Mouse (Mus musculus): ENCODE measurements around the gene Stat4. TPM values are rescaled to one million over a fixed set of nuclear protein-coding genes. Genes with fewer than 3 reads are reported as not detected.

Stat4 gene
- polyA plus RNA-seq, 1 experiment from 2014 or later, result 2.3 TPM

- Histone ChIP-seq H3K4me1 (replicated peaks; ENCODE audit: control insufficient read depth, insufficient read depth, low read length) (peaks cover 10% of the 10 kb centered on the region), H3K9ac (ENCODE audit: low read length) (peak overlapping the region; percentile 73), H3K27ac (ENCODE audit: low read length) (no peak overlapping the region), H3K4me3 (ENCODE audit: low read length) (peak overlapping the region; percentile 77), H3K9me3 (ENCODE audit: control insufficient read depth, low read length) (no peaks in the 10 kb centered on the region), H3K36me3 (ENCODE audit: control insufficient read depth, insufficient read depth, low read length) (no peaks in the 10 kb centered on the region), H3K27me3 (ENCODE audit: control insufficient read depth, insufficient read depth, low read depth, low read length) (no peaks in the 10 kb centered on the region), H3K4me2 (ENCODE audit: low read depth, low read length) (peak overlapping the region; percentile 76)
- WGBS, result 30% methylated on average over 10 of the region's 10 CpGs
- no peak for ATAC-seq (ENCODE audit: low read depth)
These were observed 133.2 kb downstream of the Stat4 start for GRCm38 (mm10) chr1:52120191-52120590.

- WGBS, result 80% methylated on average over 3 of the region's 3 CpGs
- no peaks in the 10 kb centered on the region for H3K36me3 ChIP-seq (ENCODE audit: control insufficient read depth, insufficient read depth, low read length)
- no peaks in the 10 kb centered on the region for H3K27me3 ChIP-seq (ENCODE audit: control insufficient read depth, insufficient read depth, low read depth, low read length)
- H3K4me3 ChIP-seq (ENCODE audit: low read length), result no peak overlapping the region
- no peak overlapping the region for H3K4me2 ChIP-seq (ENCODE audit: low read depth, low read length)
- no peak for ATAC-seq (ENCODE audit: low read depth)
- no peak overlapping the region for H3K9ac ChIP-seq (ENCODE audit: low read length)
- no peak overlapping the region for H3K27ac ChIP-seq (ENCODE audit: low read length)
- H3K9me3 ChIP-seq (ENCODE audit: control insufficient read depth, low read length), result no peaks in the 10 kb centered on the region
- H3K4me1 ChIP-seq (replicated peaks; ENCODE audit: control insufficient read depth, insufficient read depth, low read length), result peaks cover 10% of the 10 kb centered on the region
These were observed 134.1 kb downstream of the Stat4 start for GRCm38 (mm10) chr1:52121052-52121451.

GRCm38 (mm10) chr1:52124818-52125217 lies 137.9 kb downstream of the Stat4 start:
- Histone ChIP-seq H3K4me3 (ENCODE audit: low read length) (no peak overlapping the region), H3K36me3 (ENCODE audit: control insufficient read depth, insufficient read depth, low read length) (peaks cover 6% of the 10 kb centered on the region), H3K4me1 (replicated peaks; ENCODE audit: control insufficient read depth, insufficient read depth, low read length) (peaks cover 6% of the 10 kb centered on the region), H3K9ac (ENCODE audit: low read length) (no peak overlapping the region), H3K4me2 (ENCODE audit: low read depth, low read length) (no peak overlapping the region), H3K27ac (ENCODE audit: low read length) (no peak overlapping the region), H3K9me3 (ENCODE audit: control insufficient read depth, low read length) (no peaks in the 10 kb centered on the region), H3K27me3 (ENCODE audit: control insufficient read depth, insufficient read depth, low read depth, low read length) (no peaks in the 10 kb centered on the region)
- no peak for ATAC-seq (ENCODE audit: low read depth)
- WGBS, result 75% methylated on average over 3 of the region's 3 CpGs

- Histone ChIP-seq H3K9ac (ENCODE audit: low read length) (no peak overlapping the region), H3K4me2 (ENCODE audit: low read depth, low read length) (no peak overlapping the region), H3K9me3 (ENCODE audit: control insufficient read depth, low read length) (no peaks in the 10 kb centered on the region), H3K27me3 (ENCODE audit: control insufficient read depth, insufficient read depth, low read depth, low read length) (no peaks in the 10 kb centered on the region), H3K4me1 (replicated peaks; ENCODE audit: control insufficient read depth, insufficient read depth, low read length) (no peaks in the 10 kb centered on the region), H3K36me3 (ENCODE audit: control insufficient read depth, insufficient read depth, low read length) (peaks cover 6% of the 10 kb centered on the region), H3K4me3 (ENCODE audit: low read length) (no peak overlapping the region), H3K27ac (ENCODE audit: low read length) (no peak overlapping the region)
- no peak for ATAC-seq (ENCODE audit: low read depth)
- WGBS, result 90% methylated on average over 6 of the region's 6 CpGs
These were observed 140.4 kb downstream of the Stat4 start for GRCm38 (mm10) chr1:52127350-52127749.

GRCm38 (mm10) chr1:52129794-52130193 lies 142.8 kb downstream of the Stat4 start:
- Histone ChIP-seq H3K27me3 (ENCODE audit: control insufficient read depth, insufficient read depth, low read depth, low read length) (no peaks in the 10 kb centered on the region), H3K9me3 (ENCODE audit: control insufficient read depth, low read length) (no peaks in the 10 kb centered on the region), H3K9ac (ENCODE audit: low read length) (no peak overlapping the region), H3K4me3 (ENCODE audit: low read length) (no peak overlapping the region), H3K36me3 (ENCODE audit: control insufficient read depth, insufficient read depth, low read length) (peaks cover 6% of the 10 kb centered on the region), H3K4me2 (ENCODE audit: low read depth, low read length) (no peak overlapping the region), H3K4me1 (replicated peaks; ENCODE audit: control insufficient read depth, insufficient read depth, low read length) (no peaks in the 10 kb centered on the region), H3K27ac (ENCODE audit: low read length) (no peak overlapping the region)
- no peak for ATAC-seq (ENCODE audit: low read depth)
- WGBS, result 51% methylated on average over 6 of the region's 6 CpGs

- Histone ChIP-seq H3K4me1 (replicated peaks; ENCODE audit: control insufficient read depth, insufficient read depth, low read length) (no peaks in the 10 kb centered on the region), H3K27me3 (ENCODE audit: control insufficient read depth, insufficient read depth, low read depth, low read length) (no peaks in the 10 kb centered on the region), H3K27ac (ENCODE audit: low read length) (no peak overlapping the region), H3K36me3 (ENCODE audit: control insufficient read depth, insufficient read depth, low read length) (peaks cover 8% of the 10 kb centered on the region; the same call in 1 of the 2 replicates), H3K9ac (ENCODE audit: low read length) (no peak overlapping the region), H3K4me3 (ENCODE audit: low read length) (no peak overlapping the region), H3K9me3 (ENCODE audit: control insufficient read depth, low read length) (no peaks in the 10 kb centered on the region), H3K4me2 (ENCODE audit: low read depth, low read length) (no peak overlapping the region)
- WGBS, result 71% methylated on average over 11 of the region's 11 CpGs
- ATAC-seq (ENCODE audit: low read depth), result no peak
These were observed 144.9 kb downstream of the Stat4 start for GRCm38 (mm10) chr1:52131787-52132377.

- no peak overlapping the region for H3K4me2 ChIP-seq (ENCODE audit: low read depth, low read length)
- 89% methylated on average over 8 of the region's 8 CpGs for WGBS
- no peaks in the 10 kb centered on the region for H3K4me1 ChIP-seq (replicated peaks; ENCODE audit: control insufficient read depth, insufficient read depth, low read length)
- 0 out of 2 replicates have a peak, but pooled peaks cover 5% of the 10 kb centered on the region for H3K36me3 ChIP-seq (ENCODE audit: control insufficient read depth, insufficient read depth, low read length)
- no peak overlapping the region for H3K27ac ChIP-seq (ENCODE audit: low read length)
- H3K9ac ChIP-seq (ENCODE audit: low read length), result no peak overlapping the region
- H3K9me3 ChIP-seq (ENCODE audit: control insufficient read depth, low read length), result no peaks in the 10 kb centered on the region
- ATAC-seq (ENCODE audit: low read depth), result no peak
- no peaks in the 10 kb centered on the region for H3K27me3 ChIP-seq (ENCODE audit: control insufficient read depth, insufficient read depth, low read depth, low read length)
- H3K4me3 ChIP-seq (ENCODE audit: low read length), result no peak overlapping the region
These were observed 146.3 kb downstream of the Stat4 start for GRCm38 (mm10) chr1:52133254-52133653.

- Histone ChIP-seq H3K27me3 (ENCODE audit: control insufficient read depth, insufficient read depth, low read depth, low read length) (no peaks in the 10 kb centered on the region), H3K4me1 (replicated peaks; ENCODE audit: control insufficient read depth, insufficient read depth, low read length) (no peaks in the 10 kb centered on the region), H3K9me3 (ENCODE audit: control insufficient read depth, low read length) (no peaks in the 10 kb centered on the region), H3K9ac (ENCODE audit: low read length) (no peak overlapping the region), H3K36me3 (ENCODE audit: control insufficient read depth, insufficient read depth, low read length) (0 out of 2 replicates have a peak, but pooled peaks cover 5% of the 10 kb centered on the region), H3K27ac (ENCODE audit: low read length) (no peak overlapping the region), H3K4me3 (ENCODE audit: low read length) (no peak overlapping the region), H3K4me2 (ENCODE audit: low read depth, low read length) (no peak overlapping the region)
- WGBS, result 74% methylated on average over 16 of the region's 16 CpGs
- ATAC-seq (ENCODE audit: low read depth), result no peak
These were observed 150.3 kb downstream of the Stat4 start for GRCm38 (mm10) chr1:52137292-52137691.

GRCm38 (mm10) chr1:52140534-52140933 lies 153.6 kb downstream of the Stat4 start:
- Histone ChIP-seq H3K9ac (ENCODE audit: low read length) (no peak overlapping the region), H3K4me1 (replicated peaks; ENCODE audit: control insufficient read depth, insufficient read depth, low read length) (no peaks in the 10 kb centered on the region), H3K27me3 (ENCODE audit: control insufficient read depth, insufficient read depth, low read depth, low read length) (no peaks in the 10 kb centered on the region), H3K4me3 (ENCODE audit: low read length) (no peak overlapping the region), H3K4me2 (ENCODE audit: low read depth, low read length) (no peak overlapping the region), H3K27ac (ENCODE audit: low read length) (no peak overlapping the region), H3K9me3 (ENCODE audit: control insufficient read depth, low read length) (no peaks in the 10 kb centered on the region), H3K36me3 (ENCODE audit: control insufficient read depth, insufficient read depth, low read length) (peaks cover 6% of the 10 kb centered on the region; the same call in 1 of the 2 replicates)
- 81% methylated on average over 9 of the region's 9 CpGs for WGBS
- no peak for ATAC-seq (ENCODE audit: low read depth)
